ENCODE assay signal across 8 mouse cellular contexts in the genomic region with DNA sequence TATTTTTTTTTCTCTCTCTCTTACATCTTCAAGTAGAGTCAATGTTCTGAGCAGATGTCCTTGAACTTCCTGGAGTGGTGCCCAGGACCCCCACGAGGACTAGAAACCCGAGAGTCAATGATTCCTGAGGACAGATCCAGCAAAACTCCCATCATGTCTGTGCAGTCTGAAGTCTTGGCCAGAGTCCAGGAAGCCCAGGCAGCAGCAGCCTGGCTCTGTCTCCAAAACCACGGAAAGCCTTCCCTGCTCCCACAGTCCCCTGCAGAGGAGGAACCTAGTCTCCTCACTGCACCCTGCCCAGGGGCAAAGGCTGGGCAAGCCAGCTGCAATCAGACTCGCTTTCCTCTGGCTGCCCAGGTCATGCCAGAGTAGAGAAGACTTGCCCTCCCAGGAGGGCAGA.
DNase-seq lines count a peak whose midpoint lies in the region; ATAC-seq and TF ChIP-seq lines count a peak whose summit lies in the region.
"Had no signal": no experiment of that assay in that cellular context is flagged by ENCODE, and none has a peak within 500 bp of the region (broad histone marks: within the 10 kb centered on the region; RNA-seq: fewer than 3 reads in every experiment).

No protein-coding gene starts in this region.

- peak; percentile 8 for DNase-seq in liver, adult 2 months (ENCODE audit: extremely low read depth, low read depth, low spot score)
- no peak for DNase-seq in liver, postnatal 0 days
- DNase-seq in cerebellum, adult 11-12 months: peak; percentile 73
- DNase-seq in kidney, postnatal 14 days: peak; percentile 77
- no peak for DNase-seq in thymus, postnatal 0 days (ENCODE audit: low spot score)

- TF ChIP-seq CTCF in liver, adult 2 months (IDR thresholded peaks at IDR 0.05; ENCODE audit: low read depth, low read length): no peak
- no peak for TF ChIP-seq CTCF in liver, postnatal 0 days (IDR thresholded peaks at IDR 0.05; ENCODE audit: low read depth)

- H3K9ac ChIP-seq in liver, adult 2 months (ENCODE audit: low read depth, low read length): no peak overlapping the region
- no peak overlapping the region for H3K9ac ChIP-seq in liver, postnatal 0 days (replicated peaks)
- no peak overlapping the region for H3K9ac ChIP-seq in forebrain, embryonic 16.5 days (replicated peaks; ENCODE audit: low read depth, low read length)
- H3K9ac ChIP-seq: liver, embryonic 15.5 days had no signal

- no peak for TF ChIP-seq POLR2A in liver, adult 2 months (IDR thresholded peaks at IDR 0.05; ENCODE audit: extremely low read depth, insufficient read depth, low read length)

- no peaks in the 10 kb centered on the region for H3K27me3 ChIP-seq in liver, adult 2 months (ENCODE audit: control insufficient read depth, insufficient read depth, low read length)
- no peaks in the 10 kb centered on the region for H3K27me3 ChIP-seq in liver, postnatal 0 days (ENCODE audit: insufficient read depth, low read length)
- H3K27me3 ChIP-seq in forebrain, embryonic 16.5 days (replicated peaks; ENCODE audit: control insufficient read depth, insufficient read depth, low read length): no peaks in the 10 kb centered on the region
- H3K27me3 ChIP-seq: liver, embryonic 15.5 days had no signal

- H3K4me1 ChIP-seq in liver, adult 2 months (ENCODE audit: control insufficient read depth, insufficient read depth, low read length): peaks cover 4% of the 10 kb centered on the region; the same call in 1 of the 2 replicates
- peaks cover 16% of the 10 kb centered on the region for H3K4me1 ChIP-seq in liver, postnatal 0 days (ENCODE audit: insufficient read depth)
- H3K4me1 ChIP-seq in forebrain, embryonic 16.5 days (replicated peaks; ENCODE audit: control insufficient read depth, insufficient read depth, low read length): peaks cover 41% of the 10 kb centered on the region

- H3K9me3 ChIP-seq in liver, postnatal 0 days (ENCODE audit: low read length): no peaks in the 10 kb centered on the region
- H3K9me3 ChIP-seq in forebrain, embryonic 16.5 days (ENCODE audit: control insufficient read depth, low read length): no peaks in the 10 kb centered on the region
- H3K9me3 ChIP-seq: liver, embryonic 15.5 days had no signal

- no peak overlapping the region for H3K4me3 ChIP-seq in liver, adult 2 months (ENCODE audit: insufficient read depth, low read depth, low read length)
- H3K4me3 ChIP-seq in liver, postnatal 0 days (ENCODE audit: low read depth, low read length): no peak overlapping the region
- no peak overlapping the region for H3K4me3 ChIP-seq in forebrain, embryonic 16.5 days (replicated peaks; ENCODE audit: low read length)
- H3K4me3 ChIP-seq: liver, embryonic 15.5 days had no signal

- no peak overlapping the region for H3K27ac ChIP-seq in liver, adult 2 months (replicated peaks; ENCODE audit: insufficient read depth, low read depth, low read length)
- no peak overlapping the region for H3K27ac ChIP-seq in liver, postnatal 0 days (ENCODE audit: low read depth)
- peak overlapping the region; percentile 84 for H3K27ac ChIP-seq in forebrain, embryonic 16.5 days (ENCODE audit: low read length)
- H3K27ac ChIP-seq: liver, embryonic 15.5 days had no signal

- no peak for ATAC-seq in liver, postnatal 0 days
- peak; percentile 56 for ATAC-seq in forebrain, embryonic 16.5 days
- no peak for ATAC-seq in erythroid progenitor cell, adult 5-6 weeks (replicated peaks; ENCODE audit: low FRiP score, poor library complexity, severe bottlenecking)

- H3K79me2 ChIP-seq in liver, adult 2 months (ENCODE audit: control insufficient read depth, insufficient read depth, low read length): no peaks in the 10 kb centered on the region

- no peaks in the 10 kb centered on the region for H3K36me3 ChIP-seq in liver, adult 2 months (ENCODE audit: control insufficient read depth, insufficient read depth, low read length)
- no peaks in the 10 kb centered on the region for H3K36me3 ChIP-seq in liver, postnatal 0 days (replicated peaks; ENCODE audit: insufficient read depth, low read length)
- H3K36me3 ChIP-seq in forebrain, embryonic 16.5 days (ENCODE audit: control insufficient read depth, insufficient read depth): no peaks in the 10 kb centered on the region
- H3K36me3 ChIP-seq: liver, embryonic 15.5 days had no signal

- TF ChIP-seq EP300 in liver, postnatal 0 days (IDR thresholded peaks at IDR 0.05; ENCODE audit: low read depth): no peak

- H3K4me2 ChIP-seq in liver, postnatal 0 days (ENCODE audit: low read depth, low read length): no peak overlapping the region
- no peak overlapping the region for H3K4me2 ChIP-seq in forebrain, embryonic 16.5 days (ENCODE audit: low read length)
- H3K4me2 ChIP-seq: liver, embryonic 15.5 days had no signal

- 37% methylated on average over 4 of the region's 4 CpGs for WGBS in liver, adult 2 months
- 28% methylated on average over 4 of the region's 4 CpGs for WGBS in liver, postnatal 0 days (ENCODE audit: insufficient replicate concordance)
- WGBS in forebrain, embryonic 16.5 days: 18% methylated on average over 4 of the region's 4 CpGs

Comparison
In these comparisons a context has a peak if more than half of its experiments do, and no peak if none do; other contexts are left out.
1. DNase-seq: peak in liver, adult 2 months (single experiment), cerebellum, adult 11-12 months (single experiment) and kidney, postnatal 14 days (single experiment); none in liver, postnatal 0 days (single experiment) and thymus, postnatal 0 days (single experiment).